Mouse (Mus musculus): ENCODE results near the gene Cited4. TPM values are rescaled to one million over a fixed set of nuclear protein-coding genes. Genes with fewer than 3 reads are reported as not detected.

Gene Cited4
- total RNA-seq, 2 experiments from 2014 or later, result 1.8 to 2.8 TPM

- no peak for DNase-seq (ENCODE audit: extremely low spot score in 1 of 2, low spot score in 1 of 2)
Observed at GRCm38 (mm10) chr4:120675640-120676039, 9.3 kb downstream of the Cited4 start.

- peak in 1 of 2 experiments; percentile 40 for DNase-seq (ENCODE audit: extremely low spot score in 1 of 2, low spot score in 1 of 2)
Observed at GRCm38 (mm10) chr4:120680953-120681352, 14.6 kb downstream of the Cited4 start.

GRCm38 (mm10) chr4:120682168-120682567 lies 15.8 kb downstream of the Cited4 start:
- DNase-seq (ENCODE audit: extremely low spot score in 1 of 2, low spot score in 1 of 2), result peak; percentile 52 to 69

GRCm38 (mm10) chr4:120683278-120683997 lies 17.1 kb downstream of the Cited4 start:
- DNase-seq (ENCODE audit: extremely low spot score in 1 of 2, low spot score in 1 of 2), result no peak

GRCm38 (mm10) chr4:120687282-120687681 lies 20.9 kb downstream of the Cited4 start:
- DNase-seq (ENCODE audit: extremely low spot score in 1 of 2, low spot score in 1 of 2), result no peak

- no peak for DNase-seq (ENCODE audit: extremely low spot score in 1 of 2, low spot score in 1 of 2)
Observed at GRCm38 (mm10) chr4:120689317-120689716, 22.9 kb downstream of the Cited4 start.

- peak in 1 of 2 experiments; percentile 63 for DNase-seq (ENCODE audit: extremely low spot score in 1 of 2, low spot score in 1 of 2)
Observed at GRCm38 (mm10) chr4:120692717-120693116, 26.3 kb downstream of the Cited4 start.

- DNase-seq (ENCODE audit: extremely low spot score in 1 of 2, low spot score in 1 of 2), result no peak
Observed at GRCm38 (mm10) chr4:120697353-120697752, 31.0 kb downstream of the Cited4 start.

- DNase-seq (ENCODE audit: extremely low spot score in 1 of 2, low spot score in 1 of 2), result no peak
Observed at GRCm38 (mm10) chr4:120697799-120698484, 31.6 kb downstream of the Cited4 start.

- no peak for DNase-seq (ENCODE audit: extremely low spot score in 1 of 2, low spot score in 1 of 2)
Observed at GRCm38 (mm10) chr4:120701180-120701579, 34.8 kb downstream of the Cited4 start.

GRCm38 (mm10) chr4:120702056-120702455 lies 35.7 kb downstream of the Cited4 start:
- DNase-seq (ENCODE audit: extremely low spot score in 1 of 2, low spot score in 1 of 2), result no peak

GRCm38 (mm10) chr4:120702511-120702910 lies 36.1 kb downstream of the Cited4 start:
- no peak for DNase-seq (ENCODE audit: extremely low spot score in 1 of 2, low spot score in 1 of 2)

- DNase-seq (ENCODE audit: extremely low spot score in 1 of 2, low spot score in 1 of 2), result no peak
Observed at GRCm38 (mm10) chr4:120712236-120712635, 45.9 kb downstream of the Cited4 start.

GRCm38 (mm10) chr4:120713021-120713420 lies 46.6 kb downstream of the Cited4 start:
- DNase-seq (ENCODE audit: extremely low spot score in 1 of 2, low spot score in 1 of 2), result no peak

- DNase-seq (ENCODE audit: extremely low spot score in 1 of 2, low spot score in 1 of 2), result no peak
Observed at GRCm38 (mm10) chr4:120713856-120714497, 47.6 kb downstream of the Cited4 start.

- peak in 1 of 2 experiments; percentile 31 for DNase-seq (ENCODE audit: extremely low spot score in 1 of 2, low spot score in 1 of 2)
Observed at GRCm38 (mm10) chr4:120716141-120716571, 49.8 kb downstream of the Cited4 start.

- DNase-seq (ENCODE audit: extremely low spot score in 1 of 2, low spot score in 1 of 2), result no peak
Observed at GRCm38 (mm10) chr4:120716765-120717164, 50.4 kb downstream of the Cited4 start.
